Mouse (Mus musculus) E14TG2a.4 (cell line): ENCODE measurements around the gene Osbpl7.

Experiments used
- CTCF ChIP-seq: conservative IDR thresholded peaks from 2 replicates; pipeline ENCODE4 v1.5.1; 2014; ENCODE audit warnings: low read length
- POU5F1 ChIP-seq: IDR thresholded peaks from 2 replicates; pipeline ENCODE4 v1.6.1; 2014; ENCODE audit warnings: low read length, borderline replicate concordance

DNA sequence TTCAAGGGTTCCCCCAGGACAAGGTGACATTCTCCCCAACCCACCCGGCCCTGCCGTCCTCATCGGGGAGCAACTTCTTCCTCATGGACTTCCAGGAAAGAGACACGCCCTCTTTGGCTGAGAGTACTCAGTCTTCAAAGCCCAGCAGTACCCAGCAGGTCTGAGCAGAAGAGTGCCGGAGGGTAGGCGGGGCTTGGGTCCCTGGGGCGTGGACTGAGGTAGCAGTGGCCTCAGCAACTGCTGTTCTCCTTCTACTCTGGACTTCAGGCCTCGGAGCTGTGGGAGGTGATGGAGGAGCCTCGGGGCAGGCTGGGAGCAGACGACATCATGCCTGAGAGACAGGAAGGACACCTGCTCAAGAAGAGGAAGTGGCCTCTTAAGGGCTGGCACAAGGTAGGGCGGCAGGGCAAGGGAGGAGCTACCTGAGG is 1.8 kb downstream of the Osbpl7 start:
- TF ChIP-seq CTCF (no peak), POU5F1 (no peak)
